Mouse (Mus musculus) regulatory T cell (primary cell): ENCODE results near the gene Ksr2.

Experiments
- in situ Hi-C: fragments of 300-600 bp; cut with MboI, MseI; formaldehyde crosslinking; loops from one replicate; pipeline ENCODE4 v1.15.1; 2025; ENCODE audit warnings: high pct_unique_total_duplicates

Ksr2 gene

DNA sequence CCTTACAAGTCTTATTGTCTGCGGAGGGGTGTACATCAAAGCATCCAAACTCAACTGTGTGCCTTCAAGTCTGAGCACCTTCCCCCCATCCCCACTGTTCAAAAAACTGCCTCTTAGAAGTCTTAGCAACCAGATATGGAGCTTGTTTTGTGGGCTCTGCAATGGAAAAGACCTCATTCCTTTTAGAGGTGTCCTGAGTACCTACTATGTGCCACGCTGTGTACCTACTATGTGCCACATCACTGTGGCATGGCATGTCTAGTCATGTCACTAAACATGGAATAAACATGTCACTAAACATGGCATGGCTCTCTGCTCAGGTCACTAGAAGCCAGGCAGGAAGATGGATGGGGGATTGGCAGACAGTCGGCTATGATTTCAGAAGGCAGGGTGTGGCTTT is 268.4 kb downstream of the Ksr2 start:
- in situ Hi-C loops: no loop called here

DNA sequence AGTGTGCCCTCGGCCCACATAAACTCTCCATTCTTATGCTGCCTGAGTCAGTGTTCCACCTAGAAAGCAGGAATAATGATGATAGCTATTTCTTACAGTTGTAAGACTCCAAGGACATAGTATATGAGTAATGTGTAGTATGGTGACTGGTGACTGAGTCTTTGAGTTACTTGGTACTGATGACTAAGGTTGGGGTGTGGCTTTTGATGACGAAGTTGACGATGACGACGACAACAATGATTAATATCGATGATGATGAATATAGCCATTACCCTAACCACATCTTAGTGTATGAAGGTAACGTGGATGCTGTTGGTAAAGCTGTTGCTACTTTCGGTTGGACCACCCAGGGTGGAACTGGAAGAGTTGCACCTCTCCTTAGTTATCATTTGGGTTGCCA is 270.7 kb downstream of the Ksr2 start:
- in situ Hi-C loops: no loop called here

DNA sequence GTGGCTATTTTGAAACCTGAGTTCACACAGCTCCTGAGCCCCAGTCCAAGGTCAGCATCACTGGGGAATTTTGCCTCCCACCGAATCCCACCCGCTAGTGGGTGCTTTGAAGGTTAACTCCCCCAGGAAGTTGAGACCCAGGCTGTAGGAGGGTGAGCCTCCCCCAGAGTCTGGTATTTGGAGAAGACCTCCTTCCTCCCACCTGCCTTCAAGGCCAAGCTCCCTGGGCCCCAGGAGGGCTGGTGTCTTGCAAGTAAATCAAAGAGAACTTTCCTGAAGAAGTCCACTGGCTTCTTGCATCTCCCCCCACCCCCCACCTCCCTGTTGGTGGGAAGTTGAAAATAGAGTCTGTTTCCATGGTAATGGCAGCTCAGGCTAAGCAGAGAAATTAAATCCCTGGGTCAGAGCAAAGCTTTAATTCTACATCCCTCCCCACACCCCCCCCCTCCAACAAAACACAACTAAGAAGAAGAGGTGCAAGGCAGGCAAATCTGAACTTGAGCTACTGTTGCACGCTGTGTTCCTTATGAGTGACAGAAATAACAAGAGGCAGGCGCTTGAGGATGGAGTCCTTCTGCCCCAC is 274.1 kb downstream of the Ksr2 start:
- in situ Hi-C loops: no loop called here

DNA sequence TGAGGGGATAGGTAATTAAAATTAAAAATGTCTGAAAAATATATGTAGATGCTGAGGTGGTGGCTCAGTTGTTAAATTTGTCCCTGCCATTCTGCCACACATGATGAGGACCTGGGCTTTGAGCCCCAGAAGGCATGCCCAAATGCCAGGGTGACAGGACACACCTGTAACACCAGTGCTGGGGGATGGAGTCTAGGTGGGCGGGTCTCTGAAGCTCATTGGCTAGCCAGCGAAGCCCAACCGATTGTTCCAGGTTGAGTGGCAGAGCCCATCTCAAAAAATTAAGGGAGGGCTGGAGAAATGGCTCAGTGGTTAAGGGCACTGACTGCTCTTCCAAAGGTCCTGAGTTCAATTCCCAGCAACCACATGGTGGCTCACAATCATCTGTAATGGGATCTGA is 274.9 kb downstream of the Ksr2 start:
- in situ Hi-C loops: no loop called here

DNA sequence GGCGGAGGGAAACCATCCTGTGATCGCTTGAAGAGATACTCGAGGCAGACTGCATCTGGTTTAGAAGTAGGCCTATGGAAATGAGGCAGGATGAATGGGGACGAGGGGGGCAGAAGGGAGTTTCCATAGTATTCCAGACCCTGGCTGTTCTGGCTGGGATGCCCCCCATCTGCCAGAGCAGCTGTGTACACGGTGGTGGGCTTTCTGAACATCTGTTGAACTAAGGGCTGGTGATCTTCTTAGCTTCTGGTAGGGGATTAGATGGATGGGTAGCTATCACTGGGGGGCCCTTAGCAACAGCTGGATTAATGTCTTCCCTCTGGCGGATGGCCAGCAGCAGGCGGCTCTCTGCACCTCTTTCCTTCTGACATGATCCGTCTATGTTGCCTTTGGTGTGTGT is 276.0 kb downstream of the Ksr2 start:
- in situ Hi-C loops: no loop called here

DNA sequence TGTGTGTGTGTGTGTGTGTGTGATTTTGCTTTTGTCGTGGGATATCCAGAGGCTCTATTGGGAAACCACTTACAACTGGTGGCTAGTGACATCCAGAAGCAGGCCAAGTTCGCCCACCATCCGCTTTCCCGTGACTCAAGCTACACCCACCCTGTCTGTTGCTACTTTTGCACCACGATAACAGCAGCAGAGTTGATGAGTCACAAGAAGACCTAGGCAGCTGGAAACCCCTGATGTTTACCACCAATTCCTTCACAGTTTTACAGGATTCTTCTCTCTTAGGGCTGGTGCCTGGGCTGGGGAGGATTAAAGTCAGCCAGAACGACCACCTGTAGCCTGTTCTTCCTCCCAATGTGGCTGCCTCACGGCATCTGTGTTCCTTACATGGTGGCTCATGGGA is 277.5 kb downstream of the Ksr2 start:
- in situ Hi-C loops: no loop called here

DNA sequence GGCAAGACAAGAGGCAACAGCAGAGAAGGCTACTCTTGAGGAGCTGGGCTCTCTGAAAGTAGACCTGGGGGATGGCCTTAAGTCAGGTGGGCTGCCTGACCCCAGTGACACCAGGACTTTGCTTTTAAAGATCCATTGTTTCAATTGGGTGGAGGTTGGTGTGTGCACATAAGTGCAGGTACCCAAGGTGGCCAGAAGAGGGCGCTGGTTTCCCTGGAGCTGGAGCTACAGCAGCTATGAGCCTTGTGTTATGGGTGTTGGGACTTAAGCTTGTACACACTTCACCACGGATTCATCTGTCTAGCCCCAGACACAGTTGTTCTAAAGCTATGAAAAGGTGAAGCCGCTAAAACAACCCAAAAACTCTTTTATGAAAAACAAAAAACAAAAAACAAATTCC is 279.8 kb downstream of the Ksr2 start:
- in situ Hi-C loops: no loop called here

DNA sequence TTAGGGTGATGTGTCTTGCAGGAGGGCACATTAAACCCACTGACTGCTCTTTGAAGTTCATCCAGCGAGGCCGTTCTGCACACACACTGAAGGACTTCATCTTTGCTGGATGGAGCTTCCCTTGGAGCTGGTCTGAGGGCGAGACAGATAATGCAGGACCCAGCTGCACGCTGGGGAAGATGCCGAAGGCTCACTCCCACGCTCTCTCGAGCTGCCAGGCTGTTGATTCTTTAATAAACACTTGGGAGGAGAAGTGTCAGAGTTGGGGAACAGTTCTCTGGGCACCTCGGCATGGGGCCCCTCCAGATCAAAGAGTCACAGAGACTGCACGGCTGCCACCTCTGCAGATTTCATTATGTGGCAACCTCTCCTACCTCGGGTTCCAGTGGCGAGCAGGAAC is 280.8 kb downstream of the Ksr2 start:
- in situ Hi-C loops: no loop called here

DNA sequence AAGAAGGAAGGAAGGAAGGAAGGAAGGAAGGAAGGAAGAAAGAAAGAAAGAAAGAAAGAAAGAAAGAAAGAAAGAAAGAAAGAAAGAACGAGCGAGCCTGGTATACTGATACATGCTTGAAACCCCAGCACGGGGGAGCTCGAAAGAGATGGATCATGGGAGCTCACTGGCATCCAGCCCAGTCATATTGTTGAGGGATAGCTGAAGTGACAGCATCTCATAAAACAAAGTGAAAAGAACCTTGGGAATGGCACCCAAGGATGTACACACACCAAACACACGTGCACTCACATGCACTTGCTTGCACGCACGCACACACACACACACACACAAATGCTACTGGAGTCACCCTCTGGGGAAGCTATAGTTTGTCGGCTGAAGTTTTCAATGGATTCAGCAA is 282.6 kb downstream of the Ksr2 start:
- in situ Hi-C loops: no loop called here

DNA sequence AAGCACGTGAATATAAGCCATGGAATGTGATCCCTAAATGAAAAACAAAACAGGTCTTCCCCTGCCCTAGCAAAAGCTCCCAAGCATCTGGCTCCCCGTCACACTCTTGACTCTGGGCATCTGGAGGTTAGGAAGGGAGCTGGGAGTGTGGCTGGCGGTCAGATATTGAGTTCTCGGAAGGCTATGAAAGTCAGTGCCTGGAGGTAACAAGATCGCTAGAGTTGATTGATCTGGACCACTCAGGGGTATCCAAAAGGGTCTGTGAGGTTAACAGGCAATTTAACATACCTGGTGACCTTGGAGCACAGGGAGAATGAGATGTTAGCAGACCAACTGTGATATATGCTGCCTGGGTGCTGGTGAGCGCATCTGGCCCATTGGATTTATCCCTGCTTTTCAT is 283.8 kb downstream of the Ksr2 start:
- in situ Hi-C loops: no loop called here

DNA sequence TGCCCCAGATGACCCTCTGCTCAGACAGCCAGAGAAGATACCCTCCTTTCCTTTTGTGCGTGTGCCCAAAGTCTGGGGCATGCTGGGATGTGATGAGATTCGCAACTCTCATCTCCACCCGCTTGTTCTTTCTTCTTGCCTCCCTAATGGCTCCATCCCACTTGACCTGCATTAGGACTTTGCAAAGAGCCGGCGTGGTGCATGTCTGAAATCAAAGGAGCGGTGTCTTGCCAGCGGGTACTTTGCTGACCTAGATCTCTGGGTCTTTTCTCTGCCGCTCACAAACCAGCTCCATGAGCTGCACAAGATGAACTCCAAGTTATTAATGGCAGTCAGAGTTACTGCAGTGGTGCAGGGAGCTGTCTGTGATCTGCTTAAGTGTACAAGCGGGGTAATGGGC is 290.6 kb downstream of the Ksr2 start:
- in situ Hi-C loops: no loop called here

DNA sequence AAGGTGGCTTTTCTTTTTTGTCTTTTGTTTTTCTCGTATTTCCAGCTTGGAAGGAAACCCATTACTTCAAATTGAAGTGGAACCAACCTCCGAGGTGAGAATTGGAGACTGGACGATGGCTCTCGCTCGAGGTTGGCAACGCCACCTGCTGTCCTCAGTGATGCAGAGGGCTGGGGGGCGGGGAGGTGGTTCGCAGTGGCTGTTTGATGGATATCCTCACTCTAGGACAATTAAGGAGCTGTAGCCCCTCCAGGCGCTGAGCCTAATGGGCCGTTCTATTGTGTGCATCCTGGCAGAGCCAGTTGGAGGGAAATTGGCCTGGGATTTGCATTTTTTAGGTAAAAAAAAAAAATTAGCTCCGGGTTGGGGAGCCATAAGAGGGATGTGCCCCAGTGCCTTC is 292.8 kb downstream of the Ksr2 start:
- in situ Hi-C loops: no loop called here

DNA sequence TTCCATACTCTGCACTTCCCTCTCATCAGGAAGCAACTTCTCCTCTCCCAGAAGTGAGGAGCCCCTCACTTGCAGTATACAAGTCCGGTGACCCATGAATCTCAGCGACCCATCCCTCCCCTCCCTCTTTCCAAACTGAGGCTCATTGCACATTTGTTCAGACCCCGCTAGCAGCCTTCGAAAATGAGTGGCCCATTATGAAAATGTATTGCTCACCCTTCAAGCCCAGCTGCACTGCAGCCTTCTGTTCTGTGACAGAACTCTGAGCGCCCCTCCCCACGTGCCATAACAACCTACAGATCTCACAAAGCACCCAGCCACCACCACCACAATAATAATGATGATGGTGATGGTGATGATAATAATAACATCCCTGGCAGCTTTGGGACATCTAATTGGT is 295.5 kb downstream of the Ksr2 start:
- in situ Hi-C loops: no loop called here

DNA sequence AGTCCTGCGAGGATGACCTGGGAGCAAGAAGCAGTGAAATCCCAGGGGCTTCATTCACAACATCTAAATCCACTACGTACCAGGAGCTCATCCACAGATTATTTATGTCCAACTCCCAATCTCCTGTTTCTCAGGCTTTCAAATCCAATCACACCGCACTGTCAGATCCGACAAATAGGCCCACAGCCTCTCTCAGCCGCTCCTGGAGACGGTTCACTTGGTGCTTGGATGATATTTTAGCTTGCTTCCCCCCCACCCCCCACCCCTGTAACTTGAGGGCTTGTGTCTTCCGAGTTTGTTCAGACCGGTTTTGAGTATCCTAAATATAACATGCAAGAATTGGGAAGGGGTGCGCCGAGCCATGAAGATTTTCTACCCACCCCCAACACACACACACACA is 297.8 kb downstream of the Ksr2 start:
- in situ Hi-C loops: no loop called here

DNA sequence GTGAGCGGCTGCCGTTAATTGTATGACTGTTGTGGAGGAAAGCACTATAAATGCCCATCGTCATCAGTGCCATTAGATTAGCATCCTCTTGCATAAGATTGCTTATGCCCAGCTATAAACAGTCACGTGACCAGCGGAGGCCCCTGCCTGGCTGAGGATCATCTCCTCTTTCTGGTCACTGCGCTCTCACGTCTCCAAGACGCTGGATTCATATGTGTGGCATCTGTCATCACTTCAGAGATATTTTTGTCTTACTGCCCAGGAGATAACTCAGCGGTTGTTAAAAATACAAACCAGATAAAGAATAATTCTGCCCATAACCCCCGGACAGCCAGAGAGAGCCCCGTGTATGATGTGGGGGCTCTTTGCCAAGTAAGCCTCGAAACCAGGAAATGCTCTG is 298.4 kb downstream of the Ksr2 start:
- in situ Hi-C loops: no loop called here

DNA sequence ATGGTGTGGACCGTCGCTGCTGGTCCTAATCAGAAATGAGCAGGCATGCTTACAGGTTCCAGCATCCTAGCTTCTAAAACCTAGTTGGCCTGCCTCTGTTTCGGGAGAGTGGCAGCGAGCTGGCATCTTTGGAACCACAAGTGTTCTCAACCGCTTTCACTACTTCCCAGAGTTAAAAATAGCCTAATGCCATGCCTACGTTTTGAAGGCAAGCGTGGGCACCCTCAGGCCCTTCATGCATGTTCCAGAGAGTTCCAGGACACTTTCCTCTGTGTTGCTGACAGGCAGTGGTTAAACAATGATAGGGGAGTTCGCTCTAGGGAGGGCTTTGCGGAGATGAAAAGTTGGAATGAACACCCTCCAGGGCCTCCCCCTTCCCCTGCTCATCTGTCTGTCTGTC is 303.3 kb downstream of the Ksr2 start:
- in situ Hi-C loops: no loop called here

DNA sequence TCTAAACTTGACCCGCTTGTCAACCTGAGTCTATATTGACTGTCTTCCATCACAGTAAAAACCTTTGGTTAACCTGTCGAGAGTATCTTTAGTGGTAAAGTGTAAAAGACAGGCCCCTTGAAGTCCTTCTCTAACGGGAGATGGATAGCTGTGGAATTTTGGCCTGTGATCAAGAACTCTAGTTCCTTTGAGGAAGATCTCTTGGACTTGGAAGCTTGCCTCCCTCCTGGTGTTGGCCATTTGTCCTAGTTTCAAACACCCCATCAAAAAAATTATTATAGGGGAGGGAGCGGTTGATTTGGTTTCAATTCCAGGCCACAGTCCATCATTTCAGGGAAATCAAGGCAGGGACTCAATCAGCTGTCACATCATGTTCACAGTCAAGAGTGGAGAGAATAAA is 309.5 kb downstream of the Ksr2 start:
- in situ Hi-C loops: no loop called here

DNA sequence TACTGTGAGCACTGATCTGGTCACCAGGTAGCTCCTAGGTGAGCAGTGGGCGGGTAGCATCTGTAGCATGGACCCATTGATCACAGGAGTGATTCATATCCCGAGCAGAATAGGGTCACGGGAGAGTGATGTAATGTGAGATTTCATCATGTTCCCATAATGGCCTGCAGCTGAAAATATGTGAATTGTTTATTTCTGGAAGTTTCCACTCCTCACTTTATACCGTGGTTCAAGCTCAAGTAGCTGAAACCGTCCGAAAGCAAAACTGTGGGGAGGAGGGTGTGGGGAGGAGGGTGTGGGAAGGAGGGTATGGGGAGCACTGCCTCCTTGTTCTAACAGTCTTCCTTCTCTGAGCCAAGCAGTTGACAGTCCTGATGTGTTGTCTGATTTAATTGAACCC is 312.7 kb downstream of the Ksr2 start:
- in situ Hi-C loops: no loop called here

DNA sequence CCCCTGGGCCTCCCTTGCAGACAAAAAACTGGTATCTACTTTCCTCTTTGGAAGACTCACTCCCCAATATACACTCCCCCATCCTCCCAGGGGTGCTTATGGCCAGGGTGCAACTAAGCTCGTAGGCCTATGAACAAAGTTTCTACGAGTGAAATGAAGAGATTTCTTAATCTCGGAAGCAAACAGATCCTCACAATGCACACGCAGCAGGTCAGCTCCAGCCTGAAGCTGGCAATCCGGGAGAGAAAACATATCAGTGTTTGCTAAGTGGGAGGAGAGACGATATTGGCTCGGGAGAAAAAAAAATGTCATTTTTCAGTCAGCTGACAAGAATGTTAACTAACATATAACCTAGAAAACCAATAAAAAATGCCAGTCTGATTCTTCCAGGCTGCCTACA is 313.3 kb downstream of the Ksr2 start:
- in situ Hi-C loops: no loop called here

DNA sequence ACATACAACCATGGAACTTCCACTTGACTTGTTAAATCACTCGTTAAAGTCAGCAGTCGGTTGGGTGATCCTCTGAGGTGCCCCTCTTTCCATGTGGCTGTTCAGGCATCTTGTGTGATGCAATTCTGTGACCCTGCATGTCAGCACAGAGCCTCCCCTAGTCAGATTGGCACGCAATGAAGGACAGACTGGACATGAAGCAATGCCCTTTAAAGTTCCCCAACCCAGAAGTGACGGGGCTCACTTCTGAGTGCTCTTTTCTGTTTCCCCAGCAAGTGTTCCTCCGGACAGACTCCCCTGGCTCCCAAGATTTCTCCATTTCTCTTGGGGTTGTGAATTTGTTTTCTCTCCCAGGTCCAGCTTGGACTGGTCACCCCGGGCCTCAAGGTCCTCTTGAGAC is 317.5 kb downstream of the Ksr2 start:
- in situ Hi-C loops: no loop called here

DNA sequence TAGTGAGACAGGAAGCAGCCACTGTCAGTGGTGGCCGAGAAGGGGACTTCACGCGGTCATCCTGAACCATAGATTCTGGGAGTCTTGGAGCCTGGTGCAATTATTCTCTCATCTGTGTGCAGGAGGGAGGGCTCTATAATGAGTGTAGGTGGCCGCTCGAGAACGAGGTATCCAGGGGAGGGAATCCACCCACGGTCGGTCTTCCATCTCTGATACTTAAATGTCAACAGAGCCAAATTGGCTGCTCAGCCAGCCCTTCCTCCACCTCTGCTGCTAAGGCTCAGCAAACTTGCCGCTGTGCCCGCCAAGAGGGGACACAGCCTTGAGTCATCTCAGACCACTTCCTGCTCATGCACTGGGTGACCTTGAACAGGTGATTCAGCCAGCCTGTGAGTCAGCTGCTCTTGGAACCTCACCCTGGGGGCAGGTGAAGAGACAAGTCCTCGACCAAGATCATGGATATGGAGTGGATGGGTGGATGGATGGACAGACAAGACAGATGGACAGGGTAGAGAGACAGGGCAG is 330.9 kb downstream of the Ksr2 start:
- in situ Hi-C loops: no loop called here

DNA sequence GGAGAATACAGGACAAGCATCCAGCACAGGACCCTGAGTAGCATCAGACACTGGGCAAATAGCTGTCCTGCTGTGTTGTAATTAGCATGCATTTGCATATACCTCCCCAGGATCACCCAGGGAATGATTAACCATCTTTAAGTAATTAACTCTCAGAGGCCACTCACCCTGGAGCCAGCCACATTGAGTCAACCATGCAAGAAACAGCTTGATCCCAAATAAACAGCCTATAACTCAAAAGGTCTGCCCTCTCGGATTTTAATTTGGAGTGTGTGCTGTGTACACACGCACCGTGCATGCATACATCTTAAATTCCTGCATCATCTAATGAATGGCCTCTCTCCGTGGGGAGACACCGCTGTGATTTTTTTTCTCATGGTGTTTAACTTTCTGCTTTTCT is 335.6 kb downstream of the Ksr2 start:
- in situ Hi-C loops: no loop called here

DNA sequence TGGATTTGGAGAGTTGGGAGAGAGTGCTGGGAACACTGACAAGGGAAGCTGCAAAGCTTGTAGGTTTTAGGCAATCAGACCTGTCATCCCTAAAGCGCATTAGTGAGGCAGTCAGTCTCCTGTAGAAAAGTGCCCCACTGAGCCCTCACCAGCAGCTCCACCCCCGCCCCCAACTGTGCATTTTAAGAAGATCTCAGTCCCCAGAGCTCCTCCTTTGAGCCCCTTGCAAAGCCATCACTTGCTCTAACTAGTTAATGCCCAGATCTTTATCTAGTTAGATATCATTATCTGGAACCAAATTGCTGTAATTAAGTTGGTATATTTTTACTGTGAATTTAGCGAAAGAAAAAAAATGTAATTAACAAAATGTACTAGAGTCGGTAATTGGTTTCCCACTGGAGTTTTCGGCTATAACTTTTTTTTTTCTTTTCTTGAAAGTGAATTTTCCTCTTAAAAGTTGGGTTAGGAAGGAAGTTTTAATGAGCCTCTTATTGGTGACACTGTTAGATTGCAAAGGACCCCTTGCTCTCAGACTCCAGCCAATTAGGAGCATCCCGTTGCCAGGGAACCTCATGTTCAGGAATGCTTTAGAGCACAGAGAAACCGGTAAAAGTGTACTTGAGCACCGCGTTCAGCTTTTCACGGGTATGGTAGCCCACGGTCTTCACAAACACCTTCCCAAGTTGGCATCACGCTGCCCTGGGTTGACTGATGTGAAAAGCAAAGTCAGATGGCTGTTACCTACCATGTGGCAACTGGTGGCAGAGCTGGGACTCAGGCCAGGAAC is 344.1 kb downstream of the Ksr2 start:
- in situ Hi-C loops: no loop called here
